Mouse (Mus musculus) macrophage (primary cell): ENCODE measurements around the gene Zdhhc24. TPM values are rescaled to one million over a fixed set of nuclear protein-coding genes. Genes with fewer than 3 reads are reported as not detected.
"Not testable (repeated sequence)": the region's sequence is repeated elsewhere in the genome, so short reads cannot be mapped to it uniquely, and the experiment has no call there.

Experiments
- H3K27ac ChIP-seq: fragments of 350-480 bp; formaldehyde crosslinking; 2 replicates; pipeline ENCODE4 v1.9.0; 2021
- H3K36me3 ChIP-seq: fragments of 350-480 bp; formaldehyde crosslinking; 2 replicates; pipeline ENCODE4 v1.9.0; 2021; ENCODE audit errors: inconsistent target
- H3K4me3 ChIP-seq: fragments of 350-480 bp; formaldehyde crosslinking; 2 replicates; pipeline ENCODE4 v1.9.0; 2021; ENCODE audit errors: inconsistent target
- H3K79me2 ChIP-seq: fragments of 350-480 bp; formaldehyde crosslinking; 2 replicates; pipeline ENCODE4 v1.9.0; 2021; ENCODE audit errors: inconsistent target
- WGBS: methylation state at CpG from one replicate; pipeline ENCODE4 v1.1.7; 2026; ENCODE audit warnings: inconsistent platforms; ENCODE audit not compliant: missing documents; 5-methylcytosine and 5-hydroxymethylcytosine counted together
- polyA plus RNA-seq: library from polyadenylated mRNA; stranded (reverse); fragments of 250-400 nt; gene quantifications from 3 replicates; pipeline ENCODE4 v1.2.4, GENCODE M21; 2018; ENCODE audit warnings: inconsistent platforms

The Zdhhc24 gene
- polyA plus RNA-seq, 1 experiment from 2014 or later = 17.2 TPM

- Histone ChIP-seq H3K79me2 (no peaks in the 10 kb centered on the region), H3K36me3 (no peaks in the 10 kb centered on the region), H3K27ac (no peak within 1 kb of the TSS), H3K4me3 (peak within 1 kb of the TSS; percentile 12; the same call in 1 of the 2 replicates)
- 7% methylated on average over 39 of the region's 45 CpGs for WGBS
Observed at GRCm38 (mm10) chr19:4854552-4855469, 23.7 kb upstream of the Zdhhc24 start, which contains the start of gene Ctsf. Gene Ctsf (plus strand): TSS chr19:4855130.

- H3K4me3 ChIP-seq = peak overlapping the region; percentile 12; the same call in 1 of the 2 replicates
Observed at GRCm38 (mm10) chr19:4855470-4855820, 23.0 kb upstream of the Zdhhc24 start.

GRCm38 (mm10) chr19:4855951-4856350, 22.5 kb upstream of the Zdhhc24 start:
- Histone ChIP-seq H3K79me2 (no peaks in the 10 kb centered on the region), H3K4me3 (no peak overlapping the region), H3K27ac (no peak overlapping the region), H3K36me3 (no peaks in the 10 kb centered on the region)
- 69% methylated on average over 4 of the region's 4 CpGs for WGBS

More at GRCm38 (mm10) chr19:4855470-4855820, 23.0 kb upstream of the Zdhhc24 start:
- WGBS = 9% methylated on average over 14 of the region's 14 CpGs
- no peak overlapping the region for H3K27ac ChIP-seq
- no peaks in the 10 kb centered on the region for H3K36me3 ChIP-seq
- H3K79me2 ChIP-seq = no peaks in the 10 kb centered on the region

GRCm38 (mm10) chr19:4859081-4859480, 19.4 kb upstream of the Zdhhc24 start:
- no peaks in the 10 kb centered on the region for H3K79me2 ChIP-seq
- no peak overlapping the region for H3K27ac ChIP-seq
- 84% methylated on average over 6 of the region's 6 CpGs for WGBS
- no peak overlapping the region for H3K4me3 ChIP-seq
- no peaks in the 10 kb centered on the region for H3K36me3 ChIP-seq

- WGBS = 80% methylated on average over 6 of the region's 6 CpGs
- no peak overlapping the region for H3K4me3 ChIP-seq
- H3K27ac ChIP-seq = no peak overlapping the region
- no peaks in the 10 kb centered on the region for H3K36me3 ChIP-seq
- no peaks in the 10 kb centered on the region for H3K79me2 ChIP-seq
Observed at GRCm38 (mm10) chr19:4863048-4863447, 15.4 kb upstream of the Zdhhc24 start.

- H3K4me3 ChIP-seq = no peak overlapping the region
- WGBS = 3% methylated on average over 17 of the region's 17 CpGs
- no peaks in the 10 kb centered on the region for H3K79me2 ChIP-seq
- no peak overlapping the region for H3K27ac ChIP-seq
- H3K36me3 ChIP-seq = no peaks in the 10 kb centered on the region
Observed at GRCm38 (mm10) chr19:4865147-4865546, 13.3 kb upstream of the Zdhhc24 start.

- not testable (repeated sequence) for H3K27ac ChIP-seq, H3K36me3 ChIP-seq, H3K4me3 ChIP-seq, H3K79me2 ChIP-seq
- no CpG with 5 or more reads among the region's 1 CpGs for WGBS
Observed at GRCm38 (mm10) chr19:4874613-4875012, 3.9 kb upstream of the Zdhhc24 start.

GRCm38 (mm10) chr19:4876241-4876640, 2.2 kb upstream of the Zdhhc24 start:
- WGBS = 88% methylated on average over 2 of the region's 4 CpGs
- H3K4me3 ChIP-seq = no peak overlapping the region
- no peak overlapping the region for H3K27ac ChIP-seq
- peaks cover 19% of the 10 kb centered on the region for H3K79me2 ChIP-seq
- no peaks in the 10 kb centered on the region for H3K36me3 ChIP-seq

GRCm38 (mm10) chr19:4876755-4877154, 1.7 kb upstream of the Zdhhc24 start:
- peaks cover 19% of the 10 kb centered on the region for H3K79me2 ChIP-seq
- H3K27ac ChIP-seq = no peak overlapping the region
- H3K36me3 ChIP-seq = 0 out of 2 replicates have a peak, but pooled peaks cover 1% of the 10 kb centered on the region
- WGBS = 95% methylated on average over 3 of the region's 3 CpGs
- H3K4me3 ChIP-seq = no peak overlapping the region

- Histone ChIP-seq H3K79me2 (peaks cover 19% of the 10 kb centered on the region), H3K27ac (no peak within 1 kb of the TSS), H3K4me3 (peak within 1 kb of the TSS; percentile 46), H3K36me3 (peaks cover 12% of the 10 kb centered on the region; the same call in 1 of the 2 replicates)
- WGBS = 12% methylated on average over 17 of the region's 17 CpGs
Observed at GRCm38 (mm10) chr19:4877785-4878184, 683 bp upstream of the Zdhhc24 start, which contains the start of gene Actn3. Gene Actn3 (minus strand): TSS chr19:4877909.

GRCm38 (mm10) chr19:4879324-4879703, 846 bp downstream of the Zdhhc24 start:
- Histone ChIP-seq H3K4me3 (peak overlapping the region; percentile 46), H3K36me3 (peaks cover 24% of the 10 kb centered on the region; the same call in 1 of the 2 replicates), H3K27ac (no peak overlapping the region), H3K79me2 (peaks cover 19% of the 10 kb centered on the region)
- WGBS = 72% methylated on average over 10 of the region's 10 CpGs

GRCm38 (mm10) chr19:4883961-4884360, 5.5 kb downstream of the Zdhhc24 start:
- H3K79me2 ChIP-seq = peaks cover 16% of the 10 kb centered on the region
- H3K4me3 ChIP-seq = no peak overlapping the region
- WGBS = 98% methylated on average over 4 of the region's 4 CpGs
- H3K36me3 ChIP-seq = peaks cover 24% of the 10 kb centered on the region; the same call in 1 of the 2 replicates
- H3K27ac ChIP-seq = no peak overlapping the region

- H3K27ac ChIP-seq = no peak overlapping the region
- H3K4me3 ChIP-seq = no peak overlapping the region
- no peaks in the 10 kb centered on the region for H3K36me3 ChIP-seq
- H3K79me2 ChIP-seq = no peaks in the 10 kb centered on the region
- 92% methylated on average over 10 of the region's 10 CpGs for WGBS
Observed at GRCm38 (mm10) chr19:4889791-4890190, 11.3 kb downstream of the Zdhhc24 start.

GRCm38 (mm10) chr19:4891798-4892197, 13.3 kb downstream of the Zdhhc24 start:
- Histone ChIP-seq H3K27ac (no peak overlapping the region), H3K79me2 (no peaks in the 10 kb centered on the region), H3K36me3 (no peaks in the 10 kb centered on the region), H3K4me3 (no peak overlapping the region)
- 69% methylated on average over 3 of the region's 3 CpGs for WGBS

- H3K27ac ChIP-seq = no peak overlapping the region
- no peak overlapping the region for H3K4me3 ChIP-seq
- 85% methylated on average over 21 of the region's 21 CpGs for WGBS
- H3K36me3 ChIP-seq = no peaks in the 10 kb centered on the region
- no peaks in the 10 kb centered on the region for H3K79me2 ChIP-seq
Observed at GRCm38 (mm10) chr19:4896780-4897520, 18.5 kb downstream of the Zdhhc24 start.
